Mouse (Mus musculus): ENCODE data around the gene Cldn4.

DNA sequence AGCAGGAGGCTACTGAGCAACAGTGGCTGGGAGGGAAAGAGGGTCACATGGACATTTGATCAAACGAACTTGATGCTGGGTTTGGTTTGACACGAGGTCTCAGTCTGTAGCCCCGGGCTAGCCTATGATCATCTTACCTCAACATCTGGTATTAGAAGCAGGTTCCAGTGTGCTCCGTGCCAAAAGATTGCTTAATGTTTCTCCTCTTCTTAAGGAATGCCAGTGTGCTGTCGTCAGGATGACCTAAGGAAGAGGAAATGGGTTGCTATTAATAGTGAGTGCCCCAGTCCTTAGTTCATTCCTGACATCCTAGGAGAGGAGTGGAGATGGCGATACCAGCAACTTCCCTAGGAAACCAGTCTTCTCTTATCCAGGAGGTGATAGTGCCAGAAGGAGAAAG lies 43.0 kb upstream of the Cldn4 start:
- TF ChIP-seq EP300 (IDR thresholded peaks at IDR 0.05) (peak; percentile 97), CTCF (IDR thresholded peaks at IDR 0.05) (no peak)

All from lung, postnatal 0 days (tissue).